Mouse (Mus musculus) brown adipose tissue, adult 24 weeks (tissue): Measurements from ENCODE around the gene Hmgcl. TPM values are rescaled to one million over a fixed set of nuclear protein-coding genes. Genes with fewer than 3 reads are reported as not detected.

ENCODE experiments used
- H3K27ac ChIP-seq: fragments of 200-500 bp; replicated peaks from 2 replicates; pipeline ENCODE4 v1.5.1; 2012; ENCODE audit warnings: low read depth, mild to moderate bottlenecking, low read length
- H3K4me1 ChIP-seq: fragments of 200-500 bp; 2 replicates; pipeline ENCODE4 v1.6.1; 2012; ENCODE audit warnings: low read length, mixed read lengths; ENCODE audit not compliant: control insufficient read depth, insufficient read depth, insufficient read length
- H3K4me3 ChIP-seq: fragments of 200-500 bp; 2 replicates; pipeline ENCODE4 v1.5.1; 2012; ENCODE audit warnings: low read depth, mild to moderate bottlenecking, low read length, moderate library complexity; ENCODE audit not compliant: insufficient read depth
- polyA plus RNA-seq: library from polyadenylated mRNA; stranded (reverse); fragments of >200 nt; gene quantifications from 2 replicates; pipeline ENCODE4 v1.2.4, GENCODE M21; 2012; ENCODE audit not compliant: missing spikeins, insufficient read depth, insufficient read length

The Hmgcl gene
- 45.1 and 79.9 TPM in 2 replicates for polyA plus RNA-seq

GRCm38 (mm10) chr4:135946278-135946658, at the start of gene Hmgcl:
TSS of gene Hmgcl (plus strand) at chr4:135946448.
- Histone ChIP-seq H3K4me1 (peaks cover 23% of the 10 kb centered on the region), H3K27ac (peak within 1 kb of the TSS; percentile 82), H3K4me3 (peak within 1 kb of the TSS; percentile 79)

- H3K4me1 ChIP-seq = peaks cover 2% of the 10 kb centered on the region; the same call in 1 of the 2 replicates
- no peak overlapping the region for H3K4me3 ChIP-seq
- no peak overlapping the region; the same call in 1 of the 2 replicates for H3K27ac ChIP-seq
Measured at GRCm38 (mm10) chr4:135898380-135899049, 47.7 kb upstream of the Hmgcl start.

- Histone ChIP-seq H3K27ac (no peak overlapping the region), H3K4me3 (no peak overlapping the region), H3K4me1 (peaks cover 2% of the 10 kb centered on the region; the same call in 1 of the 2 replicates)
Measured at GRCm38 (mm10) chr4:135899050-135899448, 47.2 kb upstream of the Hmgcl start.

GRCm38 (mm10) chr4:135900008-135900407, 46.2 kb upstream of the Hmgcl start:
- Histone ChIP-seq H3K4me1 (peaks cover 2% of the 10 kb centered on the region; the same call in 1 of the 2 replicates), H3K4me3 (no peak overlapping the region), H3K27ac (no peak overlapping the region)

- H3K4me3 ChIP-seq = no peak overlapping the region
- H3K27ac ChIP-seq = no peak overlapping the region
- H3K4me1 ChIP-seq = peaks cover 2% of the 10 kb centered on the region; the same call in 1 of the 2 replicates
Measured at GRCm38 (mm10) chr4:135902606-135903242, 43.5 kb upstream of the Hmgcl start.

- no peak overlapping the region for H3K27ac ChIP-seq
- 0 out of 2 replicates have a peak, but pooled peaks cover 3% of the 10 kb centered on the region for H3K4me1 ChIP-seq
- no peak overlapping the region for H3K4me3 ChIP-seq
Measured at GRCm38 (mm10) chr4:135904810-135905209, 41.4 kb upstream of the Hmgcl start.

GRCm38 (mm10) chr4:135906633-135907032, 39.6 kb upstream of the Hmgcl start:
- H3K4me1 ChIP-seq = 0 out of 2 replicates have a peak, but pooled peaks cover 3% of the 10 kb centered on the region
- no peak overlapping the region for H3K27ac ChIP-seq
- H3K4me3 ChIP-seq = no peak overlapping the region

GRCm38 (mm10) chr4:135909326-135910066, 36.8 kb upstream of the Hmgcl start:
- H3K4me3 ChIP-seq = no peak overlapping the region
- H3K27ac ChIP-seq = peak overlapping the region; percentile 46
- peaks cover 7% of the 10 kb centered on the region; the same call in 1 of the 2 replicates for H3K4me1 ChIP-seq

GRCm38 (mm10) chr4:135911531-135911930, 34.7 kb upstream of the Hmgcl start:
- Histone ChIP-seq H3K27ac (peak overlapping the region; percentile 45), H3K4me3 (peak overlapping the region; percentile 4; the same call in 1 of the 2 replicates), H3K4me1 (peaks cover 7% of the 10 kb centered on the region; the same call in 1 of the 2 replicates)

- Histone ChIP-seq H3K4me1 (peaks cover 7% of the 10 kb centered on the region; the same call in 1 of the 2 replicates), H3K4me3 (no peak overlapping the region), H3K27ac (peak overlapping the region; percentile 46; the same call in 1 of the 2 replicates)
Measured at GRCm38 (mm10) chr4:135912164-135912563, 34.1 kb upstream of the Hmgcl start.

GRCm38 (mm10) chr4:135912835-135913234, 33.4 kb upstream of the Hmgcl start:
- H3K4me3 ChIP-seq = no peak overlapping the region
- H3K4me1 ChIP-seq = peaks cover 7% of the 10 kb centered on the region; the same call in 1 of the 2 replicates
- H3K27ac ChIP-seq = 0 out of 2 replicates have a peak overlapping the region, but pooled peaks have one; percentile 4

GRCm38 (mm10) chr4:135913433-135913832, 32.8 kb upstream of the Hmgcl start:
- Histone ChIP-seq H3K4me1 (peaks cover 7% of the 10 kb centered on the region; the same call in 1 of the 2 replicates), H3K4me3 (no peak overlapping the region), H3K27ac (no peak overlapping the region)

- Histone ChIP-seq H3K4me3 (no peak overlapping the region), H3K27ac (peak overlapping the region; percentile 75), H3K4me1 (no peaks in the 10 kb centered on the region)
Measured at GRCm38 (mm10) chr4:135918635-135919279, 27.5 kb upstream of the Hmgcl start.

GRCm38 (mm10) chr4:135919280-135919639, 27.0 kb upstream of the Hmgcl start:
- no peaks in the 10 kb centered on the region for H3K4me1 ChIP-seq
- H3K27ac ChIP-seq = peak overlapping the region; percentile 61
- H3K4me3 ChIP-seq = no peak overlapping the region
